Mouse (Mus musculus) midbrain, embryonic 12.5 days (tissue): Measurements from ENCODE around the gene Kif5a. TPM values are rescaled to one million over a fixed set of nuclear protein-coding genes. Genes with fewer than 3 reads are reported as not detected.
"Not testable (repeated sequence)": the region's sequence is repeated elsewhere in the genome, so short reads cannot be mapped to it uniquely, and the experiment has no call there.

Experiments used
- ATAC-seq: fragments of 200-750 bp; cut with Nextera tagmentation; 2 replicates; pipeline ENCODE4 v1.8.0; 2017; ENCODE audit warnings: low read depth, moderate TSS enrichment, moderate library complexity; ENCODE audit not compliant: low FRiP score
- H3K27ac ChIP-seq: fragments of 300-500 bp; sonication (generic); replicated peaks from 2 replicates; pipeline ENCODE4 v1.5.1; 2016; ENCODE audit warnings: mild to moderate bottlenecking
- H3K27me3 ChIP-seq: fragments of 300-500 bp; sonication (generic); 2 replicates; pipeline ENCODE4 v1.6.1; 2016; ENCODE audit warnings: mild to moderate bottlenecking
- H3K36me3 ChIP-seq: fragments of 300-500 bp; sonication (generic); 2 replicates; pipeline ENCODE4 v1.6.1; 2016
- H3K4me1 ChIP-seq: fragments of 300-500 bp; sonication (generic); 2 replicates; pipeline ENCODE4 v1.6.1; 2016
- H3K4me2 ChIP-seq: fragments of 300-500 bp; sonication (generic); replicated peaks from 2 replicates; pipeline ENCODE4 v1.6.1; 2016; ENCODE audit warnings: mild to moderate bottlenecking, moderate library complexity
- H3K4me3 ChIP-seq: fragments of 300-500 bp; sonication (generic); 2 replicates; pipeline ENCODE4 v1.5.1; 2016; ENCODE audit warnings: mild to moderate bottlenecking
- H3K9ac ChIP-seq: fragments of 300-500 bp; sonication (generic); replicated peaks from 2 replicates; pipeline ENCODE4 v1.6.1; 2016; ENCODE audit warnings: mild to moderate bottlenecking, moderate library complexity
- H3K9me3 ChIP-seq: fragments of 300-500 bp; sonication (generic); 2 replicates; pipeline ENCODE4 v1.6.1; 2016; ENCODE audit warnings: mild to moderate bottlenecking
- WGBS: fragments of 180-500 bp; shearing (Covaris S2); methylation state at CpG from one replicate; pipeline ENCODE4 v1.1.7; 2016; 5-methylcytosine and 5-hydroxymethylcytosine counted together
- polyA plus RNA-seq: library from polyadenylated mRNA; unstranded; fragments of >200 nt; fragmentation: Nextera tagmentation; extraction: Ambion mirVana; gene quantifications from 2 replicates; pipeline ENCODE4 v1.2.1, GENCODE M21; 2016

Kif5a gene
- polyA plus RNA-seq, 1 experiment from 2014 or later: 53.9 TPM

DNA sequence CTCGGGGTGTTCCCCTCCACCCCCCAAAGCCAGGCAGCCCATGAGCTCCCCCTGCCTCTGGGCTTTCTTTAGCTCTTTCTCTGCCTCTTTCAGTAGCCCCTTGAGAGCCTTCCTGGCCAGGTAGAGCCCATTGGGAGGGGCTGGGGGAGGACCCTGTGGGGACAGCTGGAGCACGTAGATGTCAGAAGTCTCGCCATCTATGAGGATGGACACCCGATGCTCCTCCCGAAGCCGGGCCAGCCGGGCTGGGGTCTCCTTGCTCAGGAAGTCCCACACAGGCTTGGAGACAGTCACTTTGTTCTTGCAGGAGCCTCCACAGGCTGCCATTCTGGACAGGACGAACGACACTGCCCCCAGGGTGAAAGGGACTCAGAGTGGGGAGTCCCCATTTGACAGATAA is 70.1 kb downstream of the Kif5a start:
- 90% methylated on average over 9 of the region's 9 CpGs for WGBS
- Histone ChIP-seq H3K4me1 (peaks cover 51% of the 10 kb centered on the region), H3K4me3 (no peak overlapping the region)

GRCm38 (mm10) chr10:127192057-127192328 is 71.2 kb downstream of the Kif5a start:
- not testable (repeated sequence) for ATAC-seq
- peaks cover 61% of the 10 kb centered on the region for H3K4me1 ChIP-seq
- WGBS: 100% methylated on average over 1 of the region's 1 CpGs

More for the DNA sequence above, 70.1 kb downstream of the Kif5a start:
- Histone ChIP-seq H3K4me2 (no peak overlapping the region), H3K27me3 (peaks cover 4% of the 10 kb centered on the region; the same call in 1 of the 2 replicates), H3K27ac (no peak overlapping the region), H3K9me3 (no peaks in the 10 kb centered on the region), H3K36me3 (peaks cover 27% of the 10 kb centered on the region), H3K9ac (no peak overlapping the region)
- no peak for ATAC-seq

GRCm38 (mm10) chr10:127191191-127192056 is 71.7 kb downstream of the Kif5a start:
- no peak overlapping the region for H3K4me2 ChIP-seq
- H3K4me1 ChIP-seq: peaks cover 57% of the 10 kb centered on the region
- peaks cover 3% of the 10 kb centered on the region; the same call in 1 of the 2 replicates for H3K9me3 ChIP-seq
- 0 out of 2 replicates have a peak overlapping the region, but pooled peaks have one; percentile 20 for H3K9ac ChIP-seq
- WGBS: 78% methylated on average over 19 of the region's 19 CpGs
- ATAC-seq: no peak
- peaks cover 26% of the 10 kb centered on the region for H3K36me3 ChIP-seq
- H3K4me3 ChIP-seq: no peak overlapping the region
- no peak overlapping the region for H3K27ac ChIP-seq
- H3K27me3 ChIP-seq: peaks cover 4% of the 10 kb centered on the region; the same call in 1 of the 2 replicates

More at GRCm38 (mm10) chr10:127192057-127192328, 71.2 kb downstream of the Kif5a start:
- H3K4me3 ChIP-seq, H3K27ac ChIP-seq, H3K27me3 ChIP-seq, H3K4me2 ChIP-seq, H3K9me3 ChIP-seq, H3K9ac ChIP-seq: not testable (repeated sequence)
- H3K36me3 ChIP-seq: peaks cover 22% of the 10 kb centered on the region

DNA sequence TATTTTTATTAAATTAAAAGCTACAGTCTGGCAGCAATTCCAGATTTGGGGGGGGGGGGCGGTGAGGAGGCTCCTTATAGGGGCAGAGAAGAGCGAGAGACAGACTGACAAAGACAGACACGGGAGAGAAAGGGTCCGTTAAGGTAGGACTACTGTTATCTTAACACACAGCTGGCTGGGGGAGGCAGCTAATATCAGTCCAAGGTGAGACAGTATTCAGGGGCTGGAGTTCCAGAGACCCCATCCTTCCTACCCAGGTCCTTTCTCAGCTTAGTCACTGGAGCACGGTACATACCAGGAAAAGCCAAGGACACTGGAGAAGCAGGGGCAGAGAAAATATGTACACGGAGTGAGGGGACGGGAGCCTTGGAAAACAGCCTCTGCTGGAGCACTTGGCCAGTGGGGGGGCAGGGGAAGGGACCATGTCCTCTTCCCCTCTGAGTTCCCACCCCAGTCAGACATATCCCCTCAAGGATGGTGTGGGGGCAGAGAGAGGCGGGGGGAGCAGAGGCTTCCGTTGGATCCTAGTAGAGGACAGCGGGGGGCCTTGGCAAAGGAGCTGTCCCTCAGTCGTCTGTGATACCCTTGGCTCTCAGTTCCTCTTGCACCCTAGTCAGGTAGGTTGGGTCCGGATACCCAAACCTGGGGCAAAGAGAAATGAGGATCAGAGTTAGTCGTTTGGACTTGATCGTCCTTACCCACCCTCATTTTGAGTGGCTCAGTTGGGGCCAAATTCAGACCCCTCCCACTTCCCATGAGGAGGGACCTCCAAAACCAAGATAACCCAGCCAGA is 72.6 kb downstream of the Kif5a start:
- H3K9me3 ChIP-seq: peaks cover 3% of the 10 kb centered on the region; the same call in 1 of the 2 replicates
- H3K4me1 ChIP-seq: peaks cover 54% of the 10 kb centered on the region
- H3K4me2 ChIP-seq: peak overlapping the region; percentile 99
- H3K4me3 ChIP-seq: peak overlapping the region; percentile 75; the same call in 1 of the 2 replicates
- H3K9ac ChIP-seq: 0 out of 2 replicates have a peak overlapping the region, but pooled peaks have one; percentile 20
- peaks cover 4% of the 10 kb centered on the region; the same call in 1 of the 2 replicates for H3K27me3 ChIP-seq
- H3K27ac ChIP-seq: peak overlapping the region; percentile 43; the same call in 1 of the 2 replicates
- no peak for ATAC-seq
- 28% methylated on average over 14 of the region's 14 CpGs for whole genome bisulfite sequencing
- peaks cover 28% of the 10 kb centered on the region for H3K36me3 ChIP-seq

DNA sequence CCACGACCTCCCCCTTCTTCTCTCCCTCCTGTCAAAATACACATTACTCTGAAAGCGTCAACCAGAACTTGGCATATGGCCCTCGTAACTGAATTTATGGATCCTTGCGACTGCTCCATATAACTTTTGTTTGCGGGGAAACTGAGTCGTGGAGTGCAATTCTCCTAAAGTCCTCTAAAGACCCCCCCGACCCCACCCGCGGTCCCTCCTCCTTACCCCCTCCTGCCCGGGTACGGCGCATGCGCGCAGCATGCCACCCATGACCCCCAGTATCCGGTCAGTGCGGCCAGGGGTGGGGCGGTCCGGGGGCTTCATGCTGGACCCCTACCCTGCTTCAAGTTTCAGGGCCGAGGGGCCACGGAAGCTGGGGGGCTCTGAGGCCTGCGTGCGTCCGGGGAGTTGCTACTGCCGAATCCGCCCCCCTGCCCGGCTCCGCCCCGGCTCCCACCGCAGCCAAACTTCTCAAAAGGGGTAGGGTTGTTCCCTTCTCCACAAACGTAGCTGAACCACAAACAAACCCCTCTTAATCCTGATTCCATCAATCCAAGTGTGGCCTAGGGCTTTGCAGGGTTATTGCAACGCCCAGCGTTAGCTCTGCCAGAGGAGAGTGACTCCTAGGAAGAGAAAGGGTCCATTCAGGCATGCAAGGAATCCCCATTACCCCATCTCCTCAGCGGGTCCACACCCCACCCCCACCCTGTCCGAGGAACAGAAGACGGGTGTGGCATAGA is 73.3 kb downstream of the Kif5a start, which contains the start of gene Arhgef25:
TSS of gene Arhgef25 (minus strand) at position 433 of the 731 bp plus-strand sequence.
- peak within 1 kb of the TSS; percentile 86 for H3K27ac ChIP-seq
- WGBS: 2% methylated on average over 35 of the region's 35 CpGs
- H3K36me3 ChIP-seq: peaks cover 28% of the 10 kb centered on the region
- peaks cover 11% of the 10 kb centered on the region; the same call in 1 of the 2 replicates for H3K27me3 ChIP-seq
- H3K4me1 ChIP-seq: peaks cover 59% of the 10 kb centered on the region
- peak within 1 kb of the TSS; percentile 99 for H3K4me2 ChIP-seq
- peak within 1 kb of the TSS; percentile 91 for H3K9ac ChIP-seq
- H3K4me3 ChIP-seq: peak within 1 kb of the TSS; percentile 75
- 0 out of 2 replicates have a peak, but pooled peaks have one; percentile 13 for ATAC-seq
- H3K9me3 ChIP-seq: peaks cover 3% of the 10 kb centered on the region; the same call in 1 of the 2 replicates

- peaks cover 58% of the 10 kb centered on the region for H3K4me1 ChIP-seq
- peak overlapping the region; percentile 99 for H3K4me2 ChIP-seq
- H3K27me3 ChIP-seq: peaks cover 16% of the 10 kb centered on the region
- peaks cover 3% of the 10 kb centered on the region; the same call in 1 of the 2 replicates for H3K9me3 ChIP-seq
- WGBS: under 1% methylated on average over 26 of the region's 26 CpGs
- peak; percentile 8; the same call in 1 of the 2 replicates for ATAC-seq
- H3K9ac ChIP-seq: peak overlapping the region; percentile 91
- H3K4me3 ChIP-seq: peak overlapping the region; percentile 75
- H3K27ac ChIP-seq: peak overlapping the region; percentile 86
- peaks cover 28% of the 10 kb centered on the region for H3K36me3 ChIP-seq
These were observed 74.0 kb downstream of the Kif5a start for GRCm38 (mm10) chr10:127189116-127189650.

GRCm38 (mm10) chr10:127188465-127189115 is 74.6 kb downstream of the Kif5a start:
- peak overlapping the region; percentile 91 for H3K9ac ChIP-seq
- H3K4me3 ChIP-seq: peak overlapping the region; percentile 75
- H3K36me3 ChIP-seq: peaks cover 27% of the 10 kb centered on the region
- peaks cover 63% of the 10 kb centered on the region for H3K4me1 ChIP-seq
- peaks cover 3% of the 10 kb centered on the region; the same call in 1 of the 2 replicates for H3K9me3 ChIP-seq
- peak; percentile 87 for ATAC-seq
- peaks cover 20% of the 10 kb centered on the region for H3K27me3 ChIP-seq
- H3K4me2 ChIP-seq: peak overlapping the region; percentile 99
- under 1% methylated on average over 39 of the region's 46 CpGs for WGBS
- H3K27ac ChIP-seq: peak overlapping the region; percentile 86

DNA sequence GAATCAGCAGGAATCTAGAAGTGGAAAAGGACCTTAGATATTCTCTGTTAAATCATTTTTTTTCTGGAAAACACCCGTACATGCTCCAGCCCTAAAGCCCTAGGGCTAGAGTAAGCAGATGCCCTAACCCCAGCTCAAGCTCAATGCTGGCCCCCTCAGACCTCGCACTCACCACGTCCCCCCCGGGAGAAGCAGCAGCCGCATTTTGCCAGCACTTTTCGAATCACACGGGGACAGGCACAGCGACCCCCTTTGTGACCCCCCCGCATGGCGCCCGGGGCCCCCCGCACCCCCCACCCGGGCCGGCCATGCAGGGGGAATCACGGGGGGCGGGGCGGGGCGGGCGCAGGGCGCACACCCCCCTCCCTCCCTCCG is 75.1 kb downstream of the Kif5a start:
- under 1% methylated on average over 15 of the region's 21 CpGs for WGBS
- peak; percentile 11; the same call in 1 of the 2 replicates for ATAC-seq
- H3K4me3 ChIP-seq: peak overlapping the region; percentile 75
- H3K9ac ChIP-seq: peak overlapping the region; percentile 91
- H3K27me3 ChIP-seq: peaks cover 25% of the 10 kb centered on the region
- peak overlapping the region; percentile 86 for H3K27ac ChIP-seq
- peaks cover 3% of the 10 kb centered on the region; the same call in 1 of the 2 replicates for H3K9me3 ChIP-seq
- peak overlapping the region; percentile 99 for H3K4me2 ChIP-seq
- H3K4me1 ChIP-seq: peaks cover 66% of the 10 kb centered on the region
- H3K36me3 ChIP-seq: peaks cover 27% of the 10 kb centered on the region

DNA sequence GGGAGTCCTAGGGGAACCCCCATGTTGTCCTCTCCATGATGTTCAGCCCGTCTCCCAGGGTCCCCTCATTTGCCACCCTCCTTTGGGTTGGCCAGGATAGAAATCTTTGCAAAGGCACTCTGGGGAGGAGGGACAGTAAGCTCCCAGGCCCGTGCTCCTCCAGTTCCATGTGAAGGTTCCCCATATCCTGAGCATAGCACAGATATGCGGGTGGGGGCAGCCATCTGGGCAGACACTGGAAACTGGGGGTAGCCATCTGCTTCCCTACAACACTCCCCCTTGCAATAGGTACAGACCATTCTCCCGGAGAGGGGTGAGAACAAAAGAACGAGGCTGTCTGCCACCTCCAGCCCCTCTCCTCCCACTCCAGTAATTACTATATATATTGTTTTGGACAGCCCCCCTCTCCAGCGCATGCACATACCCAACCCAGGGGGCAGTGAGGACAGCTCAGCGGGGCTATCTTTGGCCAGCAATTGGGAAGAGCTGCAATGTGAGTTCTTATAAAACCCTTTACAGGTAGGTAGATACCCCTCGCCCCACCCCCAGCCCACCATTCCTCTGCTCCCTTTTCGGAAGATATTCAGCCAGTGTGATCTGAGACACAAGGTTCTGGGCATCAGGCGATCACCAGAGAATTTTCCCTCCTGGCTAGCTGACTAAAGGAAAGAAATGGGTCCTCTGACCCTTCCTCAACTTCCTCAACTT is 75.6 kb downstream of the Kif5a start:
- Histone ChIP-seq H3K36me3 (peaks cover 27% of the 10 kb centered on the region), H3K4me2 (peak overlapping the region; percentile 99), H3K4me3 (peak overlapping the region; percentile 75), H3K4me1 (peaks cover 63% of the 10 kb centered on the region), H3K9ac (peak overlapping the region; percentile 91), H3K27ac (peak overlapping the region; percentile 86), H3K27me3 (peaks cover 31% of the 10 kb centered on the region), H3K9me3 (peaks cover 3% of the 10 kb centered on the region; the same call in 1 of the 2 replicates)
- ATAC-seq: no peak
- WGBS: 45% methylated on average over 10 of the region's 10 CpGs

- no peak overlapping the region for H3K27ac ChIP-seq
- H3K27me3 ChIP-seq: peaks cover 41% of the 10 kb centered on the region
- peaks cover 62% of the 10 kb centered on the region for H3K4me1 ChIP-seq
- 95% methylated on average over 1 of the region's 1 CpGs for WGBS
- no peak overlapping the region for H3K9ac ChIP-seq
- H3K36me3 ChIP-seq: peaks cover 25% of the 10 kb centered on the region
- no peak overlapping the region for H3K4me2 ChIP-seq
- peaks cover 3% of the 10 kb centered on the region; the same call in 1 of the 2 replicates for H3K9me3 ChIP-seq
- ATAC-seq: no peak
- no peak overlapping the region for H3K4me3 ChIP-seq
These were observed 76.7 kb downstream of the Kif5a start for GRCm38 (mm10) chr10:127186451-127186850.
